Mouse (Mus musculus) layer of hippocampus, adult 18-20 months (tissue): ENCODE measurements around the gene Man1c1. TPM values are rescaled to one million over a fixed set of nuclear protein-coding genes. Genes with fewer than 3 reads are reported as not detected.

Source experiments
- DNase-seq, 2 experiments: peaks; one replicate each; pipeline ENCODE4 v3.0.0; 2022; ENCODE audit warnings: low spot score in 2 of 2
- microRNA-seq, 2 experiments: library from miRNA; unstranded; fragments of <30 nt; microRNA quantifications; one replicate each; pipeline ENCODE4 v1.2.0; 2021
- total RNA-seq, 2 experiments: library from RNA; stranded (reverse); gene quantifications; 2 replicates each; pipeline ENCODE4 v1.2.3; 2021

The Man1c1 gene
- total RNA-seq, 2 experiments from 2014 or later, result 24.1 to 26.7 TPM

DNA sequence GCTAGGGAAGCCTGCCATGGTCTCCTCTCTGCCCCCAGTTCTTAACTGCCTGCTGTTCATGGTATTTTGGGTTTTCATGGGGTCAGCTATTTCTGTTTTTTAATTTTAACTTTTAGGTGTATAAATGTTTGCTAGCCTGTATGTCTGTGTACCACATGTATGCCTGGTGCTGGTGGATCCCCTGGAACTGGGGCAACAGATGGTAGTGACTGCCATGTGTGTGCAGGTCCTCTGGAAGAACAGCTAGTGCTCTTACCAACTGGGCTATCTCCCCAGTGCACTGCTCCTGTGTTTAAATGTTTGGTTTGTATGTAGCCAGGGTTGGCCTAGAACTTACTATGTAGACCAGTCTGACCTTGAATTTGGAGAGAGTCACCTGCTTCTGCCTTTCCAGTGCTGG, 184.8 kb downstream of the Man1c1 start:
- peak in 1 of 2 experiments; percentile 73 for DNase-seq

DNA sequence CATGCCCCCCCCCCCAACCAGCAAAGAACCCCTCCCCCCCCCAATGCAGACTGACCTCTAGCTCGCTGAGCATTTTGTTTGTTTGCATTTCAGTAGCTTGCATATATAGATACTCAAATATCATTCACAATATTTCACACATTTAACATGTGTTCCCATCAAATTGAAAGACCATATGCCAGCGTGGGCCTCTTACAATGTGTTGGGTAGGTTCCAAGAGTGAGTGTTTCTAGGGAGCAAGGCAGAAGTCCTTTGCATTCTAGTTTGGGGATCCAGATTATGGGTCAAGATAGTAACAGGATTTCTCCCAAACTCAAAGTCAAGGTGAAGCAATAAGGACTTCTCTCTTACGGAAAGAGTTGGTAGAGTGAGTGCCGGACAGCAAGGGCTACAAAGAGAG, 185.5 kb downstream of the Man1c1 start:
- DNase-seq, result peak in 1 of 2 experiments; percentile 80

GRCm38 (mm10) chr4:134517719-134518118, 186.4 kb downstream of the Man1c1 start:
- DNase-seq, result no peak

DNA sequence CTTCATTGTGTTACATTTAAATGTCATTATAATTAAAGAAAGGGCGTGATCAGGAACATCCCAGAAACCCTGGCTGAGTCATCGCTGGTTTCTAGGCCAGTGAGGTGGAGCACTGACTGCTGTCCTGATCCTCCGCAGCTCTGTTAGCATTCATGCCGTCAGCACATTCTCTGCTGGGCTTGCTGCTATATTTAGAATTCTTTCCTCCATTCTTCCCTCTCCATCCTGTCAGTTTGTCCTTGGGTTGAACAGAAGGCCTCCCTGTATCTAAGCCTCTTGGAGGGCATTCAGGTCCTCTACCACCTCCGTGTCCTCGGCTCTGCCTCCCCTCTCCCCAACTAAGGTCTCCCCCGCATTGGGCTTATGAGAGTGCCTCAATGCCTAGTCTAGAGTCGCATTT, 187.1 kb downstream of the Man1c1 start:
- peak in 1 of 2 experiments; percentile 50 for DNase-seq

DNA sequence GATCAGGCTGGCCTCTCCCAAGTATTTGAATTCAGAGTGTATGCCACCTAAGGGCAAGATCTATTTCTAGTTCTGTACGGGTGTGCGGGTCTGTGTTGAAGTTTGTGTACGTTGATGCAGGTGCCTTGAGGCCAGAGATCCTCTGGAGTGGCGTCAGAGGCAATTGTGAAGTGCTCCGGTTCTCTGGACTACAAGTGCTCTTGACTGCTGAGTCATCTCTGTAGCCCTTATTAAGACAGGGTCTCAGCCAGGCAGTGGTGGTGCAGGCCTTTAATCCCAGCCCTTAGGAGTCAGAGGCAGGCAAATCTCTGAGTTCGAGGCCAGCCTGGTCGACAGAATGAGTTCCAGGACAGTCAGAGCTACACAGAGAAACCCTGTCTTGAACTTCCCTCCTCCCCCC, 188.5 kb downstream of the Man1c1 start:
- no peak for DNase-seq

DNA sequence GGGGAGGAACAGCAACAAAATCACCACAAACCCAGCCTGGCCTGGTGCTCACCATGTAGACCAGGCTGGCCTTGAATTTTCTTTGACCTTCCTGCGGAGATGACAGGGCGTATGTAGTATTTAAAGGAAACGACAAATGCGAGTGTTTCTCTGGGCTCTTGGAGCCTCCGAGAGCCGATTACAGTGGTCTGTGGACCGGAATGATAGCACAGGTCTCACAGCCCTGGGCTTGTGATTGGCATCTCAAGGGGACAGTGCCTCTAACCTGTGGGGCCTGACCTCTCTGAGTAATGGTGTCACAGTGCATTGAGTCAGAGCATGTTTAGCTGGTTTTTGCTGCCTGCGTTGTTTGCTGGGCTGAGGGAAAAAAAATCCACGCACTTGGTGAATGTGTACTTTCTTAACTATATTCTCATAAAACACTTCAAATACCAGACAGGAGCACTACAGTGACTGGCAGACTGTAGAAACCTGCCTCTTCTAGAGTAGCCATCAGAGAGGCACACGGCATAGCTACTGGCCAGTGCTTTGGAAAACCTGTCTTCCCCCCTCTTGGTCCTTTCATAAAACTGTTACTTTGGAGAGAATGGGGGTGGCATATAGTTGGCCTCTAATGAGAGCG, 189.7 kb downstream of the Man1c1 start:
- no peak for DNase-seq

DNA sequence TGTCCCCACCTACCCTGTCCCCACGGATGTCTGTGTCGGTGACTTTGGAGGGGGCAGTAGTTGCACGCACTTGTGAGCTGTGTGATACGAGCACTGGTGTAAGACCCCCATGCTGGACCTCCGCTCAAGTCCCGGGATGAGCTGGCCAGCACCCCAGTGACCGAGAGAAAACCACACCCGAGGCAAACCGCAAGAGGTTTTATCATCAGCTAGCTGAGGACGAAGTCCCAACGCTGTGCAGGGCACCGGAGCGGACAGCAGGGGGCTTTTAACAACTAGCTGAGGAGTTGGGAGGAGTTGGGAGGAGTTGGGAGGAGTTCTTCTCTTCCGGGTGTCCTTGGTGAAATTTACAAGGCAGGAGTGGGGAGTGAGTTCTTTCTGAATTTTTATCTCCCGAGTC, 191.3 kb downstream of the Man1c1 start:
- DNase-seq, result peak in 1 of 2 experiments; percentile 42

GRCm38 (mm10) chr4:134511730-134512129, 192.4 kb downstream of the Man1c1 start:
- DNase-seq, result no peak

Small RNA genes lying within 50 kb of the gene (microRNA-seq; reads per million reads assigned to microRNA genes)
- 0 reads per million in 2 experiments for gene Mir6403

Other genes starting within 250 kb of the Man1c1 start
- gene Stmn1, start 236.0 kb downstream of the Man1c1 start, total RNA-seq, result 100 to 1,000 TPM; 373 to 429 TPM
- gene Paqr7, start 207.6 kb downstream of the Man1c1 start, total RNA-seq, result 10 to 100 TPM; 60.9 to 67.1 TPM
- gene Aunip, start 193.3 kb downstream of the Man1c1 start, total RNA-seq, result under 1 TPM; 0.36 to 0.57 TPM
- gene Mtfr1l, start 168.9 kb downstream of the Man1c1 start, total RNA-seq, result 10 to 100 TPM; 69.0 to 70.7 TPM
- gene Selenon, start 152.1 kb downstream of the Man1c1 start, total RNA-seq, result 10 to 100 TPM; 18.1 to 20.0 TPM
- gene Ldlrap1, start 63.7 kb upstream of the Man1c1 start, total RNA-seq, result 1 to 10 TPM; 1.3 to 2.4 TPM
- 10 to 100 TPM; 42.5 to 44.9 TPM for gene Maco1, start 149.1 kb upstream of the Man1c1 start, total RNA-seq
- gene Rhd, start 160.2 kb upstream of the Man1c1 start, total RNA-seq, result not detected
- 100 to 1,000 TPM; 120 to 123 TPM for gene Tmem50a, start 210.7 kb upstream of the Man1c1 start, total RNA-seq
- 100 to 1,000 TPM; 256 to 262 TPM for gene Rsrp1, start 219.3 kb upstream of the Man1c1 start, total RNA-seq
- 10 to 100 TPM; 58.8 to 69.7 TPM for gene Syf2, start 226.6 kb upstream of the Man1c1 start, total RNA-seq